Mouse (Mus musculus): ENCODE data around the gene Asic2.

GRCm38 (mm10) chr11:81059546-81059945 is 908.7 kb downstream of the Asic2 start:
- TF ChIP-seq POLR2A (IDR thresholded peaks at IDR 0.05; ENCODE audit: borderline replicate concordance, control insufficient read depth, low read depth, low read length) (no peak), CTCF (IDR thresholded peaks at IDR 0.05; ENCODE audit: control insufficient read depth, insufficient read depth, low read length) (no peak)
